Mouse (Mus musculus): ENCODE data around the gene Gm13889. TPM values are rescaled to one million over a fixed set of nuclear protein-coding genes. Genes with fewer than 3 reads are reported as not detected.

The Gm13889 gene
- polyA plus RNA-seq, 1 experiment from 2014 or later, result 26.4 TPM

GRCm38 (mm10) chr2:93955886-93956285, 1.1 kb downstream of the Gm13889 start:
- Histone ChIP-seq H3K36me3 (no peaks in the 10 kb centered on the region), H3K27ac (peak overlapping the region; percentile 76), H3K4me1 (peaks cover 24% of the 10 kb centered on the region; the same call in 1 of the 2 replicates), H3K4me2 (peak overlapping the region; percentile 75), H3K27me3 (replicated peaks) (peaks cover 32% of the 10 kb centered on the region), H3K9ac (peak overlapping the region; percentile 57), H3K9me3 (no peaks in the 10 kb centered on the region), H3K4me3 (replicated peaks) (peak overlapping the region; percentile 67)
- under 1% methylated on average over 31 of the region's 31 CpGs for WGBS
- ATAC-seq (ENCODE audit: insufficient read depth, low FRiP score, low read depth), result peak; percentile 18; the same call in 1 of the 2 replicates

- Histone ChIP-seq H3K27ac (0 out of 2 replicates have a peak overlapping the region, but pooled peaks have one; percentile 18), H3K36me3 (no peaks in the 10 kb centered on the region), H3K9me3 (no peaks in the 10 kb centered on the region), H3K9ac (peak overlapping the region; percentile 14; the same call in 1 of the 2 replicates), H3K4me1 (peaks cover 24% of the 10 kb centered on the region; the same call in 1 of the 2 replicates), H3K4me2 (peak overlapping the region; percentile 75), H3K27me3 (replicated peaks) (peaks cover 32% of the 10 kb centered on the region), H3K4me3 (replicated peaks) (peak overlapping the region; percentile 67)
- no peak for ATAC-seq (ENCODE audit: insufficient read depth, low FRiP score, low read depth)
- 2% methylated on average over 32 of the region's 32 CpGs for WGBS
Observed at GRCm38 (mm10) chr2:93954781-93955578, 2.0 kb downstream of the Gm13889 start.

GRCm38 (mm10) chr2:93953726-93954125, 3.3 kb downstream of the Gm13889 start:
- Histone ChIP-seq H3K4me1 (peaks cover 24% of the 10 kb centered on the region; the same call in 1 of the 2 replicates), H3K4me3 (replicated peaks) (no peak overlapping the region), H3K36me3 (no peaks in the 10 kb centered on the region), H3K9ac (no peak overlapping the region), H3K9me3 (no peaks in the 10 kb centered on the region), H3K27me3 (replicated peaks) (peaks cover 32% of the 10 kb centered on the region), H3K27ac (no peak overlapping the region), H3K4me2 (peak overlapping the region; percentile 75; the same call in 1 of the 2 replicates)
- ATAC-seq (ENCODE audit: insufficient read depth, low FRiP score, low read depth), result no peak
- WGBS, result 69% methylated on average over 9 of the region's 9 CpGs

GRCm38 (mm10) chr2:93946976-93947375, 10.0 kb downstream of the Gm13889 start:
- 63% methylated on average over 5 of the region's 5 CpGs for WGBS

GRCm38 (mm10) chr2:93944855-93945254, 12.1 kb downstream of the Gm13889 start:
- Histone ChIP-seq H3K4me2 (no peak overlapping the region), H3K4me1 (peaks cover 5% of the 10 kb centered on the region; the same call in 1 of the 2 replicates), H3K4me3 (replicated peaks) (no peak overlapping the region), H3K27ac (no peak overlapping the region), H3K27me3 (replicated peaks) (no peaks in the 10 kb centered on the region), H3K9me3 (no peaks in the 10 kb centered on the region), H3K9ac (no peak overlapping the region), H3K36me3 (no peaks in the 10 kb centered on the region)
- no peak for ATAC-seq (ENCODE audit: insufficient read depth, low FRiP score, low read depth)
- 77% methylated on average over 4 of the region's 4 CpGs for WGBS

More at GRCm38 (mm10) chr2:93946976-93947375, 10.0 kb downstream of the Gm13889 start:
- H3K27me3 ChIP-seq (replicated peaks), result no peaks in the 10 kb centered on the region
- H3K9me3 ChIP-seq, result no peaks in the 10 kb centered on the region
- 0 out of 2 replicates have a peak, but pooled peaks cover under 1% of the 10 kb centered on the region for H3K4me1 ChIP-seq
- no peak overlapping the region for H3K4me3 ChIP-seq (replicated peaks)
- ATAC-seq (ENCODE audit: insufficient read depth, low FRiP score, low read depth), result no peak
- no peak overlapping the region for H3K4me2 ChIP-seq
- no peak overlapping the region for H3K27ac ChIP-seq
- no peaks in the 10 kb centered on the region for H3K36me3 ChIP-seq
- H3K9ac ChIP-seq, result no peak overlapping the region

- no peaks in the 10 kb centered on the region for H3K36me3 ChIP-seq
- WGBS, result 94% methylated on average over 2 of the region's 2 CpGs
- no peak for ATAC-seq (ENCODE audit: insufficient read depth, low FRiP score, low read depth)
- no peak overlapping the region for H3K27ac ChIP-seq
- H3K4me3 ChIP-seq (replicated peaks), result no peak overlapping the region
- H3K4me2 ChIP-seq, result no peak overlapping the region
- H3K27me3 ChIP-seq (replicated peaks), result no peaks in the 10 kb centered on the region
- no peak overlapping the region for H3K9ac ChIP-seq
- peaks cover 5% of the 10 kb centered on the region; the same call in 1 of the 2 replicates for H3K4me1 ChIP-seq
- no peaks in the 10 kb centered on the region for H3K9me3 ChIP-seq
Observed at GRCm38 (mm10) chr2:93944099-93944498, 12.9 kb downstream of the Gm13889 start.

- Histone ChIP-seq H3K36me3 (no peaks in the 10 kb centered on the region), H3K27ac (no peak overlapping the region; the same call in 1 of the 2 replicates), H3K27me3 (replicated peaks) (no peaks in the 10 kb centered on the region), H3K9me3 (no peaks in the 10 kb centered on the region), H3K4me2 (no peak overlapping the region), H3K4me3 (replicated peaks) (no peak overlapping the region), H3K4me1 (peaks cover 5% of the 10 kb centered on the region; the same call in 1 of the 2 replicates), H3K9ac (no peak overlapping the region)
- no peak for ATAC-seq (ENCODE audit: insufficient read depth, low FRiP score, low read depth)
- WGBS, result 57% methylated on average over 11 of the region's 11 CpGs
Observed at GRCm38 (mm10) chr2:93941670-93942069, 15.3 kb downstream of the Gm13889 start.

GRCm38 (mm10) chr2:93938534-93938933, 18.5 kb downstream of the Gm13889 start:
- Histone ChIP-seq H3K4me2 (no peak overlapping the region), H3K9me3 (no peaks in the 10 kb centered on the region), H3K27ac (no peak overlapping the region), H3K9ac (no peak overlapping the region), H3K4me1 (peaks cover 5% of the 10 kb centered on the region; the same call in 1 of the 2 replicates), H3K4me3 (replicated peaks) (no peak overlapping the region), H3K27me3 (replicated peaks) (no peaks in the 10 kb centered on the region), H3K36me3 (no peaks in the 10 kb centered on the region)
- 49% methylated on average over 9 of the region's 9 CpGs for WGBS
- ATAC-seq (ENCODE audit: insufficient read depth, low FRiP score, low read depth), result no peak

GRCm38 (mm10) chr2:93928866-93929265, 28.1 kb downstream of the Gm13889 start:
- H3K4me1 ChIP-seq, result no peaks in the 10 kb centered on the region
- WGBS, result 71% methylated on average over 10 of the region's 10 CpGs
- no peaks in the 10 kb centered on the region for H3K27me3 ChIP-seq (replicated peaks)
- no peak for ATAC-seq (ENCODE audit: insufficient read depth, low FRiP score, low read depth)
- no peak overlapping the region for H3K9ac ChIP-seq
- H3K4me3 ChIP-seq (replicated peaks), result no peak overlapping the region
- no peaks in the 10 kb centered on the region for H3K36me3 ChIP-seq
- no peak overlapping the region for H3K27ac ChIP-seq
- no peaks in the 10 kb centered on the region for H3K9me3 ChIP-seq
- H3K4me2 ChIP-seq, result no peak overlapping the region

- no peaks in the 10 kb centered on the region for H3K4me1 ChIP-seq
- H3K27ac ChIP-seq, result no peak overlapping the region
- H3K9me3 ChIP-seq, result no peaks in the 10 kb centered on the region
- H3K4me2 ChIP-seq, result no peak overlapping the region
- H3K27me3 ChIP-seq (replicated peaks), result no peaks in the 10 kb centered on the region
- 62% methylated on average over 13 of the region's 13 CpGs for WGBS
- no peak overlapping the region for H3K9ac ChIP-seq
- no peak overlapping the region for H3K4me3 ChIP-seq (replicated peaks)
- H3K36me3 ChIP-seq, result no peaks in the 10 kb centered on the region
- ATAC-seq (ENCODE audit: insufficient read depth, low FRiP score, low read depth), result no peak
Observed at GRCm38 (mm10) chr2:93927701-93928437, 29.1 kb downstream of the Gm13889 start.

- Histone ChIP-seq H3K9ac (no peak overlapping the region), H3K27me3 (replicated peaks) (no peaks in the 10 kb centered on the region), H3K27ac (no peak overlapping the region), H3K9me3 (no peaks in the 10 kb centered on the region), H3K36me3 (no peaks in the 10 kb centered on the region), H3K4me3 (replicated peaks) (no peak overlapping the region), H3K4me2 (no peak overlapping the region), H3K4me1 (no peaks in the 10 kb centered on the region)
- 93% methylated on average over 8 of the region's 8 CpGs for WGBS
- ATAC-seq (ENCODE audit: insufficient read depth, low FRiP score, low read depth), result no peak
Observed at GRCm38 (mm10) chr2:93926141-93926540, 30.9 kb downstream of the Gm13889 start.

GRCm38 (mm10) chr2:93919093-93919492, 37.9 kb downstream of the Gm13889 start:
- Histone ChIP-seq H3K4me3 (replicated peaks) (no peak overlapping the region), H3K4me1 (no peaks in the 10 kb centered on the region), H3K27me3 (replicated peaks) (no peaks in the 10 kb centered on the region), H3K27ac (no peak overlapping the region), H3K36me3 (no peaks in the 10 kb centered on the region), H3K9ac (no peak overlapping the region), H3K4me2 (no peak overlapping the region), H3K9me3 (no peaks in the 10 kb centered on the region)
- ATAC-seq (ENCODE audit: insufficient read depth, low FRiP score, low read depth), result no peak
- 79% methylated on average over 3 of the region's 3 CpGs for WGBS
